Mouse (Mus musculus) heart, adult 18-20 months (tissue): Measurements from ENCODE around the gene Myh14. TPM values are rescaled to one million over a fixed set of nuclear protein-coding genes. Genes with fewer than 3 reads are reported as not detected.

Experiments used
- DNase-seq, 2 experiments: peaks; one replicate each; pipeline ENCODE4 v3.0.0; 2021 to 2022; ENCODE audit warnings: mixed read lengths in 1 of 2
- total RNA-seq, 2 experiments: library from RNA; stranded (reverse); gene quantifications; 2 replicates each; pipeline ENCODE4 v1.2.3; 2021

Gene Myh14
- total RNA-seq, 2 experiments from 2014 or later, result 86.9 to 95.7 TPM

DNA sequence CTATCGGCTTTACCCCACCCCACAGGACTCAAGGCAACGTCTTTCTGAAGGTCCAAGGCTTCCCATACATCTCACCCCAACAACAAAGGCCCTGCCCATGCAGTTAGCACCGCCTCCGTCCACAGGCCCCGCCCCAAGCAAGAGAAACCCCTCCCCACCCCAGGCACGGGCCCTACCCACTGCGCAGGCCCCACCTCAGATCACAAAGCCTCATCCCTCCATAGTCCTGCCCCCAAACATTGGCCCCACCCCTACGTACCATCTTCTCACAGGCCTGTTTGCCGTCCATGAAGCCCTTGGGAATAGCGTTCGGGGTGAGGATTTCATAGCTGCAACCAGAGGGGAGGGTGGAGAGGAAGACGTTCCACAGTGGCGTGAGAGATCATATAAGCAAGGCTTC is 38.0 kb downstream of the Myh14 start:
- DNase-seq, result no peak

DNA sequence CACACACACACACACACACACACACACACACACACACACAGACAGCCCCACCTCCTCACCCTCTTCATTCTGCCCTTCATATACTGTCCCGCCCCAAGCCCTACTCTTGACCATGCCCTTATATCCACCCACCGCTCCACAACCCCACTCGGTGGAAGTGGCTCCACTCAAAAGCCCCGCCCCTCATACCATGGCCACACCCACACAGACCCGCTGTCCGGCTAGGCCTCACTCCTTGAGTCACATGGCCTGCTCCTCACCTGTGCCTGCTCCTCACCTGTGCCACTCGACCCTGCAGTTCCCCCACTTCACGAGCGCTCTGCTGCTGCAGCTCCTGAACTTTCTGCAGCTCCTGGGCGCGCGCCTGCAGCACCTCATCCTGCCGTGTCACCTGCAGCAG is 40.2 kb downstream of the Myh14 start:
- DNase-seq, result no peak

DNA sequence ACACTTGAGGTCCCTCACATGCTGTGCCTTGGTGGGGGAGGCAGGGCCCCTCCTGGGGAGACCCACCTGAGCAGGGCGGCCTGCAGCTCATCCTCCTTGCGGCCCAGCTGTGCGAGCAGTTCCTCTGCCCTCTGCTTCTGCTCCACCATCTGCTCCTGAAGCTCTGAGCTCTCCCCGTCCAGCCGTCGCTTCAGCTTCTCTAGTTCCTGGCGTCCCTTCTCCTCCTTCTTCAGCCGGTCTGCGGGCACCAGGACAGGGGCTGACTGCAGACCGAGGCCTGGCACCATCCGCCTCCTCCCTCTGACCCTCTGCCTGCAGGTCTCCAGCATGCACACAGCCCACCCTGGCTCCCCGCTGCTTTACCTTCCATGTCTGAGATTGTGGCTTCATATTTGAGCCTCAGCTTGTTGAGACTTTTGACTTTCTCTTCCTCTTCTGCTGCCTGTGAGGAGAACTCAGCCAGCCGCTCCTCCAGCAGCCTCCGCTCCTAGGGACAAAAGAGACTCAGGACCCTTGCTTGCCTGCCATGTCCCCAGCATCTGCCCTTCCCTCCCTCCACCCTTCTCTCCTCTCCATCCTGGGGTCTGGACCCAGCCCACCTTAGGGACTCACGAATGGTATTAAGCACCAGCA is 42.1 kb downstream of the Myh14 start:
- DNase-seq, result no peak

DNA sequence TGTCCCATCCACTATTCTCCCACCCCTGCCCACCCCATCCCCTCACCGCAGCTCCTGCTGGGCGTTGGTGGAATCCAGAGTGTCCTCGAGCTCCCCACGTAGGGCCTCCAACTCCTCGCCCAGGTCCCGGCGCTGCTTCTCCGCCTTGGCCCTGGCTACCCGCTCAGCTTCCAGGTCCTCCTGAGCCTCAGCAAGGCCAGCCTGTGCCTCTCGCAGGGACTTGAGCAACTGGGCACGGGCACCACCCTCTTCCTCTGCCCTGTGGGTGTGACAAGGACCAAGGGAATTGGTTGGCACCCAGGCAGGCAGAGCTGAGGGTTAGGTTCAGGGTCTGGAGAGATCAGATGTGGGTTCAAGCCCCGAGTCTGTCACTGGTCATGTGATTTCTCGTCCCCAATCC is 43.7 kb downstream of the Myh14 start:
- no peak for DNase-seq

DNA sequence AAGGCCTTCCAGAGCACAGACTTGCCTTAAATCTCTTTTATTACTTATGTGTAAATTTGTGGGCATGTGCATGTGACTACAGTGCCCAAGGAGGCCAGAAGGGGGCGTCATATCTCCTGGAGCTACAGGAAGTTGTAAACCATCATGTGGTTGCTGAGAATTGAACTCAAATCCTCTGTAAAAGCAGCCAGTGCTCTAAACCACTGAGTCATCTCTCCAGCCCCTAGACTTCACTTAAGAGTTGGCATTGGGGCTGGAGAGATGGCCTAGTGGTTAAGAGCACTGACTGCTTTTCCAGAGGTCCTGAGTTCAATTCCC is 44.6 kb downstream of the Myh14 start:
- DNase-seq, result no peak

DNA sequence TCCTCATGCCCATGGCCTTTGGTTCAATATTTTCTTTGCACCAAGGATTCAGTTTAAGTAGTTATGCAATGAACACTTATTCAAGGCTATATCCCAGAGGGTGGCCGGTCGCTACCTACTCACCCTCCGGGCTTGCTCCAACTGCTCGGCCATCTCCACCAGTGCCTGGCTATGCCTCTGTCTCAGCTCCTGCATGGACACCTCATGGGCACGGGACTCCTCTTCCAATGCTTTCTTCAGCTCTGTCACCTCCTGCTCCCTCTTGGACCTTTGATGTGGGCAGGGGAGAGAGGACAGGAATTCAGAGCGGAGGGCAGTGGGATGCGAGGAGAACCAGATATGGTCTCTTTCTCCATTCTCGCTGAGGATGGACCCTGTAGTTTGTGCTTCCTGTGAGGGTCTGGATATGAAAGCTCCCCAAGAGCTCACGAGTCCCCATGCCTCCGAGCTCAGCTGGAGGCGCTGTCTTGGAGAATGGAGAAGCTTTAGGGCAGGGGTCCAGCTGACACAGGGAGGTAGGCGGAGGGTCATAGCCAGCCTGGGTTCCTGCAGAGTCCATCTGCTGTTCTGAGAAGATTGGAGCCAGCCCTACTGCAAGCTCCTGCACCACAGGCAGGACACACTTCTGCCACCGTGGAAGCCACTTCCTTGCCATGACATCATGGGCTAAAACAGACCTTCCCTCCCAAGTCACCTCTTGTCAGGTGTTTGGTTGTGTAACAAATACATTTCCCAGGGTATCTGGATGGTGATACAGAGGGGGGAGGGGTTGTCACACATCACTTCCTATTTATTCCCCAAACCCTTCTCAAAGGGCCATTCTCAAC is 45.2 kb downstream of the Myh14 start:
- DNase-seq, result peak in 1 of 2 experiments; percentile 17

DNA sequence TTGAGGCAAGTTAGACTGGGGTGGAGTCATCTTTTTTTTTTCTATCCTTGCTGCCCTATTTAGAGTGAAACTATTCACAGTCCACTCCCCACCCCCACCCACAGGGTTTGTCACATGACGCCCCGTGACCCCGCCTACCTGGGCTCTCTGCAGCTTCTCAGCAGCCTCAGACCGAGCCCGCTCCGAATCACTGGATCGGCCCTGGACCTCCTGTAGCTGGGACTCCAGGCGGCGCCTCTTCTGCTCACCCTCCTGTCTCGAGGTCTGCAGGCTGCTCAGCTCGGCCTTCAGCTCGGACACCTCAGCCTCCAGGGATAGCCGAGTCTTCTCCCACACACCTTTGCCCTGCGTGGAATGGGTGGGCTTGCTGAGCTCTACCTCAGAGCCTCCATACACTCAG is 45.8 kb downstream of the Myh14 start:
- DNase-seq, result no peak

DNA sequence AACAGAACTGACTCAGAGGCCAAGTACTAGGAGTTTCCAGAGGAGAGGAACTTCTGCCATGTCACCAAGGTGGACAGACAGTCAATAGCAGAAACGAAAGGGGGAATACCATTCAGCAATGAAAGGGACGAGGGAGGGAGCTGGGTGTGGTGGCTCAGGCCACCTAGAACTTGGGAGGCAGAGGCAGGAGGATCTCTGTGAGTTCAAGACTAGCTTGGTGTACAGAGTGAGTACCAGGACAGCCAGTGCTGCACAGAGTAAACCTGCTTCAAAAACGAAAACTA is 46.2 kb downstream of the Myh14 start:
- no peak for DNase-seq

DNA sequence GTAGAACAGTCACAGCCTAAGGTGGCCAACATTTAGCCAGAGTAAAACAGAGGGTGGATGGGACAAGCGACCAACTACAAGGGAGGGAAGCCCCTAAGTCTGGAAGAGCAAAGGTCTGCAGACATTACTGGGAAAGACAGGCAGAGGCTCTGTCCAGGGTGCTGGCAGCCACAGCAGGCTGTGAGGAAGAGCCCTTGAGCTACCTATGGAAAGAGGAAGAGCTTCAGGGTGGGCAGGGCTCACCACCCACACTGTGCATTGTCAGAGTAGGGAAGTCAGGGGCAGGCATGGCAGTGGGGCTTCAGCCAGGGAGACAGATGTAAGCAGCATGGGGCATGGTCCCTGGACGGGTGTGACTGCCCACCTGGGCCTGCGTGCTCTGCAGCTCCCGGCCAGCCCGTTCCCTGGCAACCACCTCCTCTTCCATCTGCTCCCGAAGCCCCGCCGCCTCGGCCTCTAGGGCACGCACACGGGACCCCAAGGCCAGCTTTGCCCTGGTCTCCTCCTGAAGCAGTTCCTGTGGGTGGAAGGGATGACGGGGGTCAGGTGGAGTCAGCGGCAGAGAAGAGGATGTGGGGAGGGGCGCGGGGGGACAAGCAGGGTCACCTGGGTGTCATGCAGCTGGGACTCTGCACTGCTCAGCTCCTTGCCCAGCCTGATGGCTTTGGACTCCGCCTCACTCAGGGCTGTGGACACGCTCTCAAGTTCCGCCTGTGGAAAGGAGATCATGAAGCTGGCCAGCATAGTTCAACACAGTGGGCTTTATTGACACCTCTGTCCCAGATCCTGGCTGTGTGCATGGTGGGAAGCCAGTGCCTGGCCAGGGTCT is 46.7 kb downstream of the Myh14 start:
- no peak for DNase-seq

DNA sequence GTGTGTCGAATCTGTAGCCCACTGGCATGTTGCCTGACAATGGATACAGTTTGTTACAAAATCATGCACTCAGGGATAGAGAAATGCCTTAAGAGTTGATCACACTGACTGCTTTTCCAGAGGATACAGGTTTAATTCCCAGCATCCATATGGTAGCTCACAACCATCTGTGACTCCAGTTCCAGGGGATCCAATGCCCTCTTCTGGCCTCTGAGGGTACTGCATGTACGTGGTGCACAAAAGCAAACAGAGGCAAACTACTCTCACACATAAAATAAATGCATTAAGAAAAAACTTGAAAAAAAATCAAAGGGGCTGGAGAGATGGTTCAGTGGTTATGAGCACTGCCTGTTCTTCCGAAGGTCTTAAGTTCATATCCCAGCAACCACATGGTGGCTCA is 53.6 kb downstream of the Myh14 start:
- DNase-seq, result no peak

DNA sequence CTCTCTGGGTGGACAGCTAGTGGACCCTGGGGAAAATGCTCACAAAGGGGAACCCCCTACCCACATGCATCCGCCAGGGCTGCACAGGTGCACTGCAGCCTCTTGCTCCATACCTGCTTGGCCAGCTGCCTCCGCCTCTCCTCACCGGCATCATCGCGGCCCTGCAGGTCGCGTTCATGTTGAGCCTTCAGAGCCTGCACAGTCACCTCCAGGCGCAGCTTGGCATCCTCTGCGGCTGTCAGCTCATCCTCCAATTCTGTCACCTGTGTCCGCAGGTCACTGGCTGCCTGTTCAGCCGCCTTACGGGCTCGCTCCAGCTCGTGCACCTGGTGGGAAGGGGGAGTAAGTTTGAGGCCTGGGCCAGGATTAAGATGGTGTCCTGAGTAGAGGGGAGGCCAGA is 54.7 kb downstream of the Myh14 start:
- no peak for DNase-seq

DNA sequence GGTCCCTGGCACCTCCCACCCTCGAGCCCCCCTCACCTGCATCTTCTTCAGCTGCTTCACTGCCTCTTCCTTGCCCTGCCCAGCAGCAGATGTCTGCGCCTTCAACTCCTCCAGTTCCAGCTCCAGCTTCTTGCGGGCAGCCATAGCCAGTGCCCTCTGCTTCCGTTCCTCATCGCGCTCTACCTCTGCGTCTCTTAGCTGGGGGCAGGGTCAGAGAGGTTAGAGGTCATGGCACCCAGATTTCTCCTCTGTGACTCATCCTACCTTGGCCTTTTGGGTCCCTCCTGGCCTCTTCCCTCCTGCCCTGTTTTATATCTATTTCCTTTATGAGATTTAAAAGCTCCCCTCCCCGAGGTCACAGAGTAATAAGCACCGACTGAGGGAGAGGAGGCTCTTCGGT is 55.3 kb downstream of the Myh14 start:
- DNase-seq, result no peak

DNA sequence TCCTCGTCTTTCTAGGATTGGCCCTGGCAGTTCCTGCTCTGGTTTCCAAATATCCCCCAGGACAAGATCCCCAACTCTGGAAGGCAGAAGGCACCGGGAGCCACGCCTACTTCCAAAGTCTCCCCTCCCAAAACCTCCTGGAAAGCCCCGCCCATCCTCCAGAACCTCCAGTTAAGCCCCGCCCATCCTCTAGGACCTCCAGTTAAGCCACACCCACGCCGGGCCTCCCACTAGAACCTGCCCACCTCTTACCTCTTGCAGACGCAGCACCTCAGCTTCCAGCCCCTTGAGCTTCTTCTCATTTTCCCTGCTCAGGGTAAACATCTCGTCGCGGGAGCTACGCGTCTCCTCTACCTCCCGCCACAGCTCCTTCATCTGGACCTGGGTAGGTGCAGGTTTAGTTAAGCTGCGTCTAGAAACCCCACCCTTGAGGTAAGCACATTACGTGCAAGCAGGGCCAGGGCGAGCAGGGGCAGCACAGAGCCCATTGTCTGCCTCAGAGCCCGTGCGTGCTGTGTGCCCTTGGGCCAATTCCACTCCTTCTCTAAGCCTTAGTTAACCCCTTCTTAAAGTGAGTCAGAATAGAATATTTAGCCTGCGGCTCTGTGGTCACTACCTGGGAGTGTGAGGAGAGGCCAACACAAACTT is 56.5 kb downstream of the Myh14 start:
- no peak for DNase-seq

DNA sequence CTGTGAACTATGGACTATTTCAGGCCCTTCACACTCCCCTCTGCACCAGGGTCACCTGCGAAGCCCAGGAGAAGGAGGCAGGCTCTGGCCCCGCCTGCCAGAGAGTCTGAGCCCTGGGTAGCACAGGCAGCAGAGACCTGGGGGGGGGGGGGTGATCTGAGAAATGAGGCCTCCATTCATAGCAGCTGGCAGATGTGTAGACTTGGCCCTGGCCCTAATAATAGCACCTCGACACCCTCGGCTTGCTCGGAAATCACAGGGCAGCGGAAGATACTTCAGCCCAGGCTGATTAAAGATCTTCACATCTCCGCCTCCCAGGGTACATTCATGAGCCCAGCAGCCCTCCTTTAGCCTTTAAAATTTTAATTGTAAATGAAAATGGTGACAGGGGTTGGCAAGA is 58.5 kb downstream of the Myh14 start:
- DNase-seq, result no peak

DNA sequence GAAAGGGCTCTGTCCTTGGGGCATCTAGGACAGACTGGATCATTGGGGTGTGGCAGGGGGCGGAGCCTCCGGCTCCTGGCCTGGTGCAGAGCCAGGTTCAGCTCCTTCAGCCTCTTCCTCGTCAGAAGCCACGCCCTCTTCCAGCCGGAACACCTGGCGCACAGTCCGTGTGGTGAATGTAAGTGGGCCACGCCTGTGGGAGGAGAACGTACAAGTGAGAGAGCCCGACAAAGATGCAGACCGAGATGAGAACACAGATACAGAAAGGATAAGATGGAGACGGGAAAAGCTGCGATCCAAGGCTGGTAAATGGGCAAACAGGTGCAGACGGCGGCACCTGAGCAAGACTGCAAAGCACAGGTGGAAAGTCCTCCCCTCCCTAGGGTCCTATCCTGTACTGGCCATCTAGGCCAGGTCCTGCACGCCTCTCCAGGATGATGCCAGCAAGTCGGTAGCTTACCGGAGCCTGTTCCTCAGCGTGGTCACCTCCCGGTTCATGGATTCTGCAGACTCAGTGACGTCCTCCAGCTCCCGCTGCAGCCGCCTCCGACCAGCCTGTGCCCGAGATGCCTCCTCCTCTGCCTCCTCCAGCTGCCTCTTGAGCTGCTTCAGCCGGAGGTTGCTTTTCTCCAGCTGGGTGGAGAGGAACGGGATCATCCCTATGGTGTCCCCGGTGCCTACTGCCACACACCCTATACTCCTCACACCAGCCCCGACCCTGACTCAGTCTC is 64.3 kb downstream of the Myh14 start:
- DNase-seq, result no peak

DNA sequence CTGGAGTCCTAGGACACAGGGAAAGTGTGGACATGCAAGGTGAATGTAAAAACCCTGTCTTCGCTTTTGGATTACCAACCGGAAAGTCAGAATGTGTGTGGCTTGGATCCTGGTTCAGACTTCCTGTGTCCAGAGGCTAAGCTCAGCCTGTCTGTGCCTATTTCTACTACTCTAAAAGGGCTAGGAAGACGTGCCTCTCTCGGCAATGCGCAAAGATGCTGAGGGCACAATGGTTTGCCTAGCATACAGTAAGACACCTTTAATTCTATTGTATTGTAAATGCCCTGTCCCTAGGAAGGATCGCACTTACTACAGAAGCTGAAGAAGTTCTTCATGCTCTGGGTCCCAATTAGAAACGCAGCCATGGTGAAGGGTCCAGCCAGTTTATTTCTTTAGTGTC is 65.2 kb downstream of the Myh14 start:
- no peak for DNase-seq

DNA sequence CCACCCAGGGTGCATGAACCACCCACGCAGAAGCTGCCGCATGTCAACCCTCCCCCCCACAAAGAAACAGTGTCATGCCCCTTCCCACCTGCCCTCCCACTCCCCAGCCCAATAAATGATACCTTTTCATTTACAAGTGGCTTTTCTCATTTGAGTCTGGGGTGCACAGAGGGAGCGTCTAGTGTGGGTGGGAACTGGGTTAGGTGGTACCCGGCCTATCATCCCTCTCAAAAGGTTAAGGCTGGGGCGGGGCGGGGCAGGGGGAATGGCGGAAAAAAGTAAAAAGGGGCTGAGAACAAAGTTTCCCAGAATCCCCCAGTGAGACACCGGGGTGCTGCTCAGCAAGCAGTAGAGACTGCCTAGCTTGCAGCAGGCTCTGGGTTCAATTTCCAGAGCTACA is 66.0 kb downstream of the Myh14 start:
- no peak for DNase-seq

DNA sequence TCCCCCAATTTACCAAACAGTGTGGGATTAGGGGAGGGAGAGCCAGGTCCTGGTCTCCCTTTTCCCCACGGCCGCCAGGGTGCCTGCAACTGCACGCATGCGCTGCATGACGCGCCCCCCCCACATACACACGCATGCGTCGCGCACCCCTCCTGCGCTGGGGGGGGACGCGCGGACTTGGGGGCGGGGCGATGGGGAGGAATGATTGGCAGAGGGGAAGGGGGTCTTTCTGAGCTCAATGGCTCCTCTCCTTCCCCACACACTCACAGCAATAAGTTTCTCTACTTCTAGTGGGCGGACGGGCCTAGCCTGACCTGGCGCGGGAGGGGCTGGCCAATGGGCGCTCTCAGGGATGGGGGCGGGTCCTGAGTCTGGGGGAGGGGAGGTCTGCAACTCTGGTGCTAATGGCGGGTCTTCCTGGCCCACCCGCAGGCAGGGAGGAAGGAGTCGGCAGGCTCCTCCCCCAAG is 66.5 kb downstream of the Myh14 start:
- peak in 1 of 2 experiments; percentile 13 for DNase-seq

DNA sequence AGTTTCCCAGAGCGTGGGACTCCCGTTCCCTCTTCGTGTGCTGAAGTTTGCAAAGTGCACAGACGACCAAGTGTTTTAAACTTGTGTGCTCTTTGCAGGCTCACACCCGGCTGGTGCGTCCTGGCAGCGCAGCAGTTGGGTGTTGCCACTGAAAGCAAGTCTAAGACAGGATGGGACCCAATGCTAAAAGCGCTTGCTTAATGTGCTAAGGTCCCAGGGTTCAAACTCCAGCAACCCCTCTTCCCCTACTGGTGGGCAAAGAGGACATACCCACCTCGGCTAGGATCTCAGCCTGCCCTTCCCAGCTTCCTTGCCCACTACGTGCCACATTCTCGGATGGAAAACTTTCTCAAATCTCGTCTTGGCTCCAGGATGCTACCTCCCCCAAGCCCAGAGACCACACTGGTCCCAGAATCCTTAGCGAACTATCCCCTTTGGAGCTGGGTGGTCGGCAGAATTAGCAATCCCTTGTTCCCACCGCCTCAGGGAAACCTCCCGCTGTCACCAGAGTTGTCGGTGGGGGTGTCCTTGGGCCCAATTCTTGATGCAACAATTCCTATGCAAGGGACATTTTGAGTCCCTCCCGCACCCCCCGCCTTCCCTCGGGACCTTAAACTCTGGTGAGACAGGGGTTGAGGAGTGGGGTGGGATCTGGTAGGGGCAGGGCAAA is 67.3 kb downstream of the Myh14 start:
- DNase-seq, result no peak

DNA sequence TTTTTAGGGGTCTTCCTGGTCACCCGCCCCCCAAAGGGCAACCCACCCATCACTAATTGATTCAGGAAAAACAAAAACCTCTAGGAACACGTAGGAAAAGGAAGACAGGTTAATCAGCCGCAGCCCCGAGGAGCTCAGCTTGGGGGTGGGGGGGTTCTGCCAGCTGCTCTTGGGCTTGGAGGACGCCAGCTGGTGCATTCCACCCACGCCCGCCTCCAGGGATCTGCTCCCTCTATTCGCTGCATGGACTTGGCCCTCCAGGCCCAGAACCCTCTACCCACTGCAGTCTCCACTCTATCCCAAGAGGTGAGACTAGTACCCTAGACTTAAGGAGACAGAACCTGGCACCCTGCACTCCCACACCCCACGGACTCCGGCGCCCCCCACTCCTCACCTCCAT is 68.2 kb downstream of the Myh14 start:
- DNase-seq, result no peak

DNA sequence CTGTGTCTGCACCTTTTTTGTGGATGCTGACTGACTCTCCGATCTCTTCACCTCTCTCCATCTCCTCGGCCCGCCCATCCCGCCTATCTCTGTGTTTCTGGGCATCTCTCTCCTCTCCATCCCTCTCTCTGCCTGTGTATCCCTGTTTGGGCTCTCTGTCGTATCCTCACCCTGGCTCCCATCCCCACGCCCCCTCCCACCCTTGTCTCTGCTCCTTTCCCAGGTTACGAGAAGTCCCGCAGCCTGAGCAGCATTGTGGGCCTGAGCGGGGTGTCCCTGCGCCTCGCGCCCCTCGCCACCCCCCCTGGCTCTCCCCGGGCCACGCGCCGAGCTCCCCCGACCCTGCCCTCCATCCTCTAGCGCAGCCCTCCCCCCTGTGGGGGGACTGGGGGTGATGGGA is 69.0 kb downstream of the Myh14 start:
- DNase-seq, result no peak
